Mouse (Mus musculus): ENCODE data around the gene Car6.
A peak's percentile ranks its signal among the peaks of the same experiment; 100 is the strongest.

Gene Car6

GRCm38 (mm10) chr4:150229747-150230390 lies 28.7 kb upstream of the Car6 start:
- no peak for DNase-seq (ENCODE audit: low spot score in 2 of 2)

GRCm38 (mm10) chr4:150228581-150229348 lies 27.6 kb upstream of the Car6 start:
- DNase-seq (ENCODE audit: low spot score in 2 of 2): no peak

- no peak for DNase-seq (ENCODE audit: low spot score in 2 of 2)
Measured at GRCm38 (mm10) chr4:150226818-150227688, 25.9 kb upstream of the Car6 start.

- no peak for DNase-seq (ENCODE audit: low spot score in 2 of 2)
Measured at GRCm38 (mm10) chr4:150225700-150226099, 24.6 kb upstream of the Car6 start.

GRCm38 (mm10) chr4:150223830-150224229 lies 22.7 kb upstream of the Car6 start:
- DNase-seq (ENCODE audit: low spot score in 2 of 2): no peak

GRCm38 (mm10) chr4:150221017-150221640 lies 20.0 kb upstream of the Car6 start:
- no peak for DNase-seq (ENCODE audit: low spot score in 2 of 2)

GRCm38 (mm10) chr4:150220584-150220983 lies 19.5 kb upstream of the Car6 start:
- DNase-seq (ENCODE audit: low spot score in 2 of 2): no peak

- peak; percentile 13 to 55 for DNase-seq (ENCODE audit: low spot score in 2 of 2)
Measured at GRCm38 (mm10) chr4:150219501-150220292, 18.6 kb upstream of the Car6 start.

- DNase-seq (ENCODE audit: low spot score in 2 of 2): no peak
Measured at GRCm38 (mm10) chr4:150217935-150218334, 16.8 kb upstream of the Car6 start.

GRCm38 (mm10) chr4:150217042-150217554 lies 16.0 kb upstream of the Car6 start:
- no peak for DNase-seq (ENCODE audit: low spot score in 2 of 2)

- DNase-seq (ENCODE audit: low spot score in 2 of 2): no peak
Measured at GRCm38 (mm10) chr4:150216423-150216822, 15.3 kb upstream of the Car6 start.

GRCm38 (mm10) chr4:150213910-150214309 lies 12.8 kb upstream of the Car6 start:
- no peak for DNase-seq (ENCODE audit: low spot score in 2 of 2)

GRCm38 (mm10) chr4:150212553-150212971 lies 11.4 kb upstream of the Car6 start:
- peak; percentile 26 to 54 for DNase-seq (ENCODE audit: low spot score in 2 of 2)

- peak in 1 of 2 experiments; percentile 7 for DNase-seq (ENCODE audit: low spot score in 2 of 2)
Measured at GRCm38 (mm10) chr4:150211930-150212552, 10.9 kb upstream of the Car6 start.

GRCm38 (mm10) chr4:150210306-150210705 lies 9.2 kb upstream of the Car6 start:
- no peak for DNase-seq (ENCODE audit: low spot score in 2 of 2)

- DNase-seq (ENCODE audit: low spot score in 2 of 2): no peak
Measured at GRCm38 (mm10) chr4:150209751-150210150, 8.6 kb upstream of the Car6 start.

GRCm38 (mm10) chr4:150204877-150205276 lies 3.7 kb upstream of the Car6 start:
- DNase-seq (ENCODE audit: low spot score in 2 of 2): no peak

- DNase-seq (ENCODE audit: low spot score in 2 of 2): peak in 1 of 2 experiments; percentile 10
Measured at GRCm38 (mm10) chr4:150202702-150203101, 1.6 kb upstream of the Car6 start.

GRCm38 (mm10) chr4:150198268-150198667 lies 2.9 kb downstream of the Car6 start:
- no peak for DNase-seq (ENCODE audit: low spot score in 2 of 2)

GRCm38 (mm10) chr4:150193915-150194314 lies 7.2 kb downstream of the Car6 start:
- peak; percentile 34 to 54 for DNase-seq (ENCODE audit: low spot score in 2 of 2)

All from natural killer cell, adult 2 months (primary cell).